Mouse (Mus musculus): ENCODE results near the gene Tbc1d22a.

GRCm38 (mm10) chr15:86264803-86265202, 50.5 kb downstream of the Tbc1d22a start:
- TF ChIP-seq POLR2A (IDR thresholded peaks at IDR 0.05; ENCODE audit: insufficient read length, low read depth) (no peak), CEBPB (IDR thresholded peaks at IDR 0.05; ENCODE audit: insufficient read depth, poor library complexity, severe bottlenecking) (no peak), MAX (IDR thresholded peaks at IDR 0.05; ENCODE audit: low read depth) (no peak), POLR2AphosphoS2 (IDR thresholded peaks at IDR 0.05; ENCODE audit: insufficient read length, low read depth) (no peak)
